Mouse (Mus musculus) heart, adult 10 weeks (tissue): Measurements from ENCODE around the gene Ppp2r5c. TPM values are rescaled to one million over a fixed set of nuclear protein-coding genes. Genes with fewer than 3 reads are reported as not detected.

ENCODE experiments used
- polyA plus RNA-seq: library from polyadenylated mRNA; stranded (reverse); fragments of 350-450 nt; fragmentation: Illumina TruSeq; extraction: RNeasy Lipid Tissue Mini Kit (QIAGEN cat#74804); gene quantifications from one replicate; pipeline ENCODE4 v1.2.3, GENCODE M21; 2014; ENCODE audit warnings: low read depth, low replicate concordance

The Ppp2r5c gene
- 86.7 TPM for polyA plus RNA-seq

GRCm38 (mm10) chr12:110446290-110447170 is at the start of gene Ppp2r5c:
Ppp2r5c (plus strand) TSS chr12:110447120.

GRCm38 (mm10) chr12:110601241-110602218 is 154.6 kb downstream of the Ppp2r5c start, which contains the start of gene Dync1h1:
Dync1h1 (plus strand) TSS chr12:110601452.

Other genes with a start within 250 kb of the Ppp2r5c start
- gene Dio3, start 168.1 kb upstream of the Ppp2r5c start, polyA plus RNA-seq = not detected
- gene Dync1h1, start 154.3 kb downstream of the Ppp2r5c start, polyA plus RNA-seq = 107 TPM
- not detected for gene 1700001K19Rik, start 235.5 kb downstream of the Ppp2r5c start, polyA plus RNA-seq